Mouse (Mus musculus) retina, postnatal 1 day (tissue): ENCODE results near the gene Tspan15.

ENCODE experiments used
- DNase-seq: peaks from one replicate; pipeline ENCODE4 v3.0.0-alpha.2; 2012

The Tspan15 gene

DNA sequence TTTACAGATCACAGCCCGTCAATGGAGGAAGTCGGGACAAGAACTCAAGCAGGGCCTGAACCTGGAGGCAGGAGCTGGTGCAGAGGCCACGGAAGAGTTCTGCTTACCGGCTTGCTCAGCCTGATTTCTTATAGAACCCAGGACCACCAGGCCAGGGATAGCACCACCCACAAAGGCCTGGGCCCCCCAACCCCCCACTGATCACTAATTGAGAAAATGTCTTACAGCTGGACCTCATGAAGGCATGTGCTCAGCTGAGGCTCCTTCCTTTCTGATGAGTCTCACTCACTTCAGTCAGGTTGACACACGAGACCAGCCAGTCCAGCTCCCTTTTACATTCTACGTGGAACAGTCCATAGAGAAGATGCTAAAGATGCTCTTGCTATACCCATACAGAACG, 5.2 kb downstream of the Tspan15 start:
- DNase-seq = no peak

GRCm38 (mm10) chr10:62224231-62224630, 6.8 kb downstream of the Tspan15 start:
- DNase-seq = no peak

DNA sequence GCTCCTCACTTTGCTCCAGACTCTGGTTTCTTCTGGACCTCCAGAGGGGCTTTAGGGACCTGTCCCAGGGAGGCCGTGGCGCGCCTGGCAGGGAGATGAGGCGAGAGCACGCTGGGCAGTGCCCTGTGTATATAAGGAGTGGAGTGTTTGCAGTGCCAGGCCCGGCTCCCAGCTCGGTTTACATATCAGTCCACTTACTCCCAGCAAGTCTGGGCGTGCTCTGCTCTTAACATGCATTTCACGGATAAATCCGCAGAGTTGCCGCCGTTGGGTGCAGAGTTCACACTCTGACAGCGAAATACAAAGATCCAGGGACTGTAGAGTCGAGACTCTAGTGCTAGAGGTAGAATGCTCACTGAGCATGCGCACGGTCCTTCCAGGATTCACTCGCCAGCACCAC, 8.3 kb downstream of the Tspan15 start:
- no peak for DNase-seq

DNA sequence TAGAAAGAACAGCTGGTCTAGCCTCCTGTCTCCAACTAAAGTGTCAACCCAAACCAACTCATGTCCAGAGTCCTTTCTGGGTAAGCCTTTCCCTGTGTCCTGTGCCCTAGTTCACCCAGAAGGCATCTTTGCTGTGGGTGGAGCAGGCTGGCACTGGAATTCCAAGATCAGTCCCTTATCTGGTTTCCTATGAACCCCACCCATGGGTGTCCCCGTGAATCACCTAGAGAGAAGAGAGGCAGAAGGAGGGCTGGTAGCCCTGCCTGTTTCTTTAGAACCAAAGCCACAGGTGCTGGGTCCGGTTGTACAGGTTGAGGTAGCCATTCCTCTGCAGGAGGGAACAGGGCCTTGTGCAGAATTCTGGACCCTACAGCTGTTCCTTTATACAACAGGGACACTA, 9.4 kb downstream of the Tspan15 start:
- DNase-seq = no peak

DNA sequence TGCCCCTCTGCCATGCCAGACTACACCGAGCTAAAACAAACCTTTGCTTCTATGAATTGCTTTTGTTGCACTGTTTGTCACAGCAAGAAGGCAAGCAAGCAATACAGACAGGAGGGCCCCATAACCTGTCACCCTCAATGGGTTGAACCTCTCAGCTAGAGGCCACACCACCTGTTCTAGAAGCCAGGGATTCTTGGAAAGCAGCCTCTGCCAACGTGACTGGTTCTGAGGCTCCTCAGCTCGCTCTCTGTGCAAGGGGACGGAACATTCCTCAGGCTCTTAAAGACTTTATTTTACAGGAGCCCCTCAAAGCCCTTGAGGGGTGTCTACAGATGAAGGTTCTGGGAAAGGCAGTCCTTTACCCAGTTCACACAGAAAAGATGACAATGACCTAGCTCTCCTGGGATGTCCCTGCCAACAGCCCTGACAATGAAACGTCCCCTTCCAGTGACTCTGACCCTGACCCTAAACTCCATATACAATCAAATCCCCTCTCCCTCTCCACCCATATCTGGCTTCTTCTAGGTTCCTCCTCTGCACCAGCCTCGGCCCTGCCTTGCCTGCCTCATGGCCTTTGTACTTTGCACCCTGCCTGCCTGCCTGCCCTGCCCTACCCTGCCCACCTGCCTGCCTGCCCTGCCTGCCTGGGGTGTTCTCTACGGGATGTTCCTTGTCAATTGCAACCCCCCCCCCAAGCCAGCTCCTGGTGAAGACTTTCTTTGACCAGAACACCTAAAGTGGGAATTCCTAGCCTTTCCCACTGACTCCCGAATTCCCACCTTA, 10.1 kb downstream of the Tspan15 start:
- DNase-seq = no peak

GRCm38 (mm10) chr10:62218789-62219172, 12.3 kb downstream of the Tspan15 start:
- peak; percentile 56 for DNase-seq

DNA sequence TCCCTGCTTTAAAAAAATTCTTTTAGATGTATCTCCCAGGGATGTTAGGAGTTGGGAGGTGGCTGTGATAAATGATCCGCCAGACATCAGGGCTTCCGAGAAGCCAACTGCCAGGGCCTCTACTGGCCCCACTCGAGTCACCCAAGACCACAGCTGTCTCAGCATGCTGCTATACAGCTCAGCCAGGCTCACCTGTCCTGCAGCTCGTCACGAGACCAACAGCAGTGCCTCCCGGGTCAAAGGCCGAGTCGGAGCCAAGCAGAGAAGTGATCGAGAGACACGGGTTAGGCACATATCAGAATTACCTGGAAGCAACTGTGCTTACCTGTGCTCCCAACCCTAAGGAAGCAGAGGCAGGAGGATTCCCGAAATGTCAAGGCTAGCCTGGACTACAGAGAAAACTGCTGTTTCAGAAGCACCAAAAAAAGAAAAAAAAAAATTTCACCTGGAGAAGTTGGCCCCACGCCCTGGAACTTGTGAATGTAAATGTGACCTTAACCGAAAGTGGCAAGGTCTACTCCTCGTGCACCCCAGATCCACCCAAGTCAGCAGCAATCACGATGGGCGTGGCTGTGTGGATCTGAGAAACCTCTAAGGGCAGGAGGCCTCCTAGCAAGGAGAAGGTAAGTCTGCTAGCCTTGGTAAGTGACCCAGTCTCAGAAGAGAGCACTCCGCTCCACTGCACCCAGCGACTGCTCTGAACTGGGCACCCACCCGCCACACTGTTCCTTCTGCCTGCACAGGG, 12.8 kb downstream of the Tspan15 start:
- DNase-seq = no peak

DNA sequence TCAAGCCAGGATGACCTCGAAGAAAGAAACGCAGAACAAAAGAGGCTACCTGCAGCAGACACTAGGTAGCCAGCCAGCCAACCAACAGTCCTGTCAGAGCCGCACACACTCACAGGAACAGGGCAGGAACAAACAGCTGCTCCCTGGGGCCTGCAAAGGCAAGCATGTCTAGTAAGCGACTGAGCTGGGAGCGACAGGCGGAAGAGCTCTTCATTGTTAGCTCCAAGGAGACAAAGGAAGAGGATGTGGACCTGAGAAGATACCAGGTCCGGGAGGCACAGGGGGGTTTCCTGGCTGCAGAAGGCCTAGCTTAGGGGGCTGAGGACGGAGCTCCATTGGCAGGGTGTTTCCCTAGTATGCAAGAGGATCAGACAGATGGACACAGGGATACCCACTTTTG, 13.9 kb downstream of the Tspan15 start:
- peak; percentile 98 for DNase-seq

DNA sequence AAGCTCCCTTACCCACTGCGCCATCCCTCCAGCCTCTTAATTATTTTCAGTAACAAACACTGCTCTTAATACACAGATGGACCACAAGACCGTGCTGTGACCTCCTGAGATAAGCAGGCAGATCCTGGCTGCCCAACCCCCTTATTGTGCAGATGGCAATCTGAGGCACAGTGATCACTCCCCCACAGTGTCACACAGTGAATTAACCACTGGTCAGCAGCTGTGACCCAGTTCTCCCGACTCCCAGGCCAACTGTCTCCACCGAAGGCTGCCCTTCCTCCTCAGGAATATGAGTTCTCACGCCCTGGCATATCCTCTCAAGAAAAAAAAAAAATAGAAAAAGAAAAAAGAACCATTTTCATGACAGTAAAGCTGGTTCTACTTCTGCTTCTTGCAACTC, 14.5 kb downstream of the Tspan15 start:
- DNase-seq = peak; percentile 98

DNA sequence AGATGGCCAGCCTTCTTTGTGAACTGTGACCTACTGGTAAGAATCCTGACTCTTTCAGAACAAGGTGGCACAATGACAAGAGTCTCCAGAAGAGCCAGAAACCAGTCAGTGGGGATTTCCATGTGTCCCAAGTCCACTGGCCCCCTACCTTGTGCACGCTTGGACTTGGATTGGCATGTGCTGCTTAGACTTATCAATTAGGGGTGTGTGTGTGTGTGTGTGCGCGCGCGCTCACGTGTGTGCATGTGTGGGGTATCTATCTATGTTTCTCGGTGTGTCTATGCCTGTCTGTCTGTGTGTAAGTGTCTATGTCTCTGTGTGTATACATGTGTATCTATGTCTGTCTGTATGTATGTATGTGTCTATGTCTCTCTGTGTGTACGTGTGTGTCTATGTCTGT, 15.4 kb downstream of the Tspan15 start:
- no peak for DNase-seq

GRCm38 (mm10) chr10:62215169-62215616, 15.9 kb downstream of the Tspan15 start:
- no peak for DNase-seq

DNA sequence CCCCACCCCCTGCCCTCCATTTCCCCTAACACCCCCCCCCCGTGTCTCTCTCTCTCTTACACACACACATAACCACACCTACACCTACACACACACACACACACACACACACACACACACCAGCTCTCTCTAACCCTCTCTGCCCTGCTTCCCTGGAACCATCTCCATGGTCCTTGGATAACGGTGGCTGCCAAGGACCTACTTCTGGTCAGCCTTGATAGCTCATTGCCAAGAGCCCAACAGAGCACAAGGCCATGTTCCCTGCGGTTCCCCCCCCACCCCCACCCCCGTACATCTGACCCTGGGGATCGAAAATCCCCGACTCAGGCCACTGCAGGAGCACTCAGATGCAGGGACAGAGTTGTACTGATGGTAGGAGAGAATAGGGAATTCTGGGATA, 19.7 kb downstream of the Tspan15 start:
- DNase-seq = no peak

DNA sequence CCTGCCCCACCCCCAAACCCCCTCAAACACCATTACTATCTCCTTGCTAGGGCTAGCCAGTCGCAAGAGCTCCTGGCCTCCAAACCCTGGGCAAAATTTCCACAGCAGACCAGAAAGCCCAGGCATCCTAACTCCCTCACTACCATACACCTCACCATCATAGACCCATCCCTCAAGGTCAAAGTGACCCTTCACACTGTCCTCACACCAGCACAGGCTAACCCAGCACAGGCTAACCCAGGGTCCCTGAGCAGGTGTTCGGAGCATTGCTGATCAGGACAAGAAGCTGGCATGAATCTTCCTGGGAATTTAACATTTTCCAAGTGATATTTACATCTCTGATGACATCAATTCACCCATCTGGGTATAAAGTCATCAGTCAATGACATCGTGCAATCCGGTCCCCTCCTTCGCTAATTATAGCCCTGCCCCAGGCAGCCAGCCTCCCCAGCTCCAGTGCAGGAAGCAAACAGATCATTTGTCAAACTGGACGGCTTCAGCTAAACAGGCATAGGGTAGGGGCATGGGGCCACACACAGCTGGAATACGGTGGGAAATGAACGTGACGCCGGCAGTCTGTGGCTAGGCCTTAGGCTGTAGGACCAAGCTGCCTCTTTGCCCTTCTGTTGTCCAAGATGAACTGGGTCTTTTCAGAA, 22.7 kb downstream of the Tspan15 start:
- DNase-seq = no peak

- no peak for DNase-seq
Observed at GRCm38 (mm10) chr10:62202574-62202973, 28.5 kb downstream of the Tspan15 start.

DNA sequence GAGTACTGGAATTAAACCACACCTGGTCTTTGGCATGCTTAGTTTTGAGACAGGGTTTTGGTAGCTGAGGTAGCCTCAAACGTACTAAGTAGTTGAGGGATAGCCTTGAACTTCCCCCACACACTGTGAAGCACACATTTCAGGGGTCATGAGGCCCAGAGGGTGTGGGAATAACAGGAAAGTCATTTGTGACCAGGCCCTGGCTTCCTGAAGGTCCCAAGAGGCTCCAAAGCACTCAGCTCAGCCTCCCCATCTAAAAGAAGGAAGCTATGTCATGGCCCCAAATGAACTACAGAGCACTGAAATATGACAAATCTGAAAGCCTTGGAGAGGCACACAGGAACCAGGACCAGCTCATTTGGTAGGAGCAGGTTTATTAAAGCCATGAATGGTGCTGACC, 32.2 kb downstream of the Tspan15 start:
- no peak for DNase-seq

GRCm38 (mm10) chr10:62197403-62197802, 33.6 kb downstream of the Tspan15 start:
- DNase-seq = no peak

GRCm38 (mm10) chr10:62195376-62195775, 35.7 kb downstream of the Tspan15 start:
- DNase-seq = no peak

DNA sequence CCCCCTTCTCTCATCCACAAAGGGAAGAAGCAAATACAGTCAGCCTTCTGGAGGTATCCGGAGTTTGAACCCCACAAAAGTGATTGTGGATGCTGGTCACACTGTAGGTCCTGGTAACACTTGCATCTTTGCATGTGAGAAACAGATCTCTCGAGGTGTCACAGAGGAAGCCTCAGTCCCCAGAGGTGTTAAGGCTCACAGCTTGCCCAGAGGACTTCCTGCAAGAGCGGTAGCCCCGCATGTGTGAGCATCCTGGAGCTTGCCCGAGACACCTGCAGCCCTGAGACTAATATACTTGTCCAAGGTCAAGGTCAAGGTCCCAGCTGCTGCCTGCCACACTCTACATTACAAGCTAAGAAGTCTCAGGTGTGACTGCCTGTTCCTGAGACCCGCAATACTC, 36.1 kb downstream of the Tspan15 start:
- DNase-seq = no peak

DNA sequence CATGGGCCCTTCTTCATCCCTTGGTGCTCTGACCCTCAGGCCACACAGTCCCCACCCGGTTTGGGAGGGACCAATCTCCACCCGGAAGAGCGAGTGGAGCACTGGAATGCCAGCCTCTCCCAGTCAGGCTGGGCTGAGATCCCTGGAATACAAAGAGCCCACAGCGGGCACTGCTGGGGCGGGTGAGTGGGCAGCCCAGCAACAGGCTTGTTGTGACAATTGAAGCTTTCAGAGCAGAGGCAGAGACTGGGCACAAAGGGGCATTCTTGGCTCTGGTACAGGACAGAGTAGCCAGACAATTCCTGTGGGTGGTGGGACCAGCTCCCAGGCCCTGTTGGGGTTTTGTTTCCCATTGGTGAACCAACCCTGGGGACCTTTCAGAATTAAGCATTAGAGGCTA, 36.6 kb downstream of the Tspan15 start:
- DNase-seq = peak; percentile 90

DNA sequence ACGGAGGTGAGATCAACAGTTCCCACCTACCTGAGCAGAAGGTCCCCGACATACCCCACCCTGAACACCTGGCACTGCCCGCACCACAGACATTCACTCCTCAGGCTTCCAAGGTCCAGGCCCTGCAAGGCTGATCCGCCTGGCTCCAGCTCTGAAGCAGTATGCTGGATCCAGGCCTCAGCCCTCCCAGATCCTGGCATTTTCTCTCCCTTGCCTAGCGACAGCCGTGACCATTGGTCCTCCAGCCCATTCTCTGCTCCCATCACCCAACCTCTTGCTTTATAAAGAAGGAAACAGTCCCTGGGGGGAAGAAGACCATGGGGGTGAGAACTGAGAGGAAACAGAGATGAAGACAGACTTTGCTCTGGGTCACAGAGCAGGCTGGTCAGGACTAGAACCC, 37.0 kb downstream of the Tspan15 start:
- no peak for DNase-seq

- DNase-seq = no peak
Observed at GRCm38 (mm10) chr10:62192701-62193157, 38.3 kb downstream of the Tspan15 start.

GRCm38 (mm10) chr10:62190821-62191220, 40.2 kb downstream of the Tspan15 start:
- DNase-seq = no peak

DNA sequence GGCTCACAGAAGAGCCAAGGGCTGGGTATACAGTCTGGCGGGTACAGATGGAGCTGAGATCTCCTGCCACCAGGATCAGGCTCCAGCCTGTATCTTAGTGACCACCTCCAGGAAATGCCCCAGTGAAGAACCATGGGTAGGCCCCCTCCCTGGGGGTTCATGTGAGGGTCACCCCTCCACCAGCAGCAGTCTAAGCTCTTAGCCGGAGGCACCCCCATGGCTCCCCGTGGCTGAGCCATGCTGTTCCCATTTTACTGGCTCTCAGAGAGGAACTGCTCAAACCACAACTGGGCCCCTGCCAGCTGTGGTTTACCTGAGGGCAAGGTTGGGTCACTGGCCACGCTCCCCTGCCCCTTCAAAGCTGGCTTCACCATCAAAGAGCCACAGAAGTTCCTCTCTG, 41.1 kb downstream of the Tspan15 start:
- DNase-seq = no peak

GRCm38 (mm10) chr10:62189303-62189702, 41.7 kb downstream of the Tspan15 start:
- DNase-seq = no peak
